Mouse (Mus musculus): ENCODE results near the gene Mrps17. TPM values are rescaled to one million over a fixed set of nuclear protein-coding genes. Genes with fewer than 3 reads are reported as not detected.

The Mrps17 gene
- total RNA-seq, 2 experiments from 2014 or later = 80.0 to 87.2 TPM

- DNase-seq (ENCODE audit: low spot score in 2 of 2) = no peak
- intact Hi-C loops (cut with DNase I) = no loop called here
Measured at GRCm38 (mm10) chr5:129730344-129730743, 15.0 kb downstream of the Mrps17 start.

- intact Hi-C loops (cut with DNase I) = no loop called here
Measured at GRCm38 (mm10) chr5:129731021-129731420, 15.7 kb downstream of the Mrps17 start.

GRCm38 (mm10) chr5:129740976-129741375 is 25.7 kb downstream of the Mrps17 start:
- DNase-seq (ENCODE audit: low spot score in 2 of 2) = peak in 1 of 2 experiments; percentile 28
- intact Hi-C loops (cut with DNase I) = loop anchor here (2.0 kb wide), 1 partner anchor 128 kb away; no protein-coding TSS in a partner anchor

More at GRCm38 (mm10) chr5:129731021-129731420, 15.7 kb downstream of the Mrps17 start:
- no peak for DNase-seq (ENCODE audit: low spot score in 2 of 2)

- intact Hi-C loops (cut with DNase I) = no loop called here
- DNase-seq (ENCODE audit: low spot score in 2 of 2) = no peak
Measured at GRCm38 (mm10) chr5:129742903-129743488, 27.7 kb downstream of the Mrps17 start.

- DNase-seq (ENCODE audit: low spot score in 2 of 2) = no peak
- intact Hi-C loops (cut with DNase I) = no loop called here
Measured at GRCm38 (mm10) chr5:129744050-129744449, 28.8 kb downstream of the Mrps17 start.

GRCm38 (mm10) chr5:129756886-129757285 is 41.6 kb downstream of the Mrps17 start:
- no peak for DNase-seq (ENCODE audit: low spot score in 2 of 2)
- intact Hi-C loops (cut with DNase I) = no loop called here

- intact Hi-C loops (cut with DNase I) = no loop called here
- DNase-seq (ENCODE audit: low spot score in 2 of 2) = no peak
Measured at GRCm38 (mm10) chr5:129759929-129760480, 44.7 kb downstream of the Mrps17 start.

GRCm38 (mm10) chr5:129761865-129762540 is 46.7 kb downstream of the Mrps17 start:
- intact Hi-C loops (cut with DNase I) = no loop called here
- peak; percentile 27 to 50 for DNase-seq (ENCODE audit: low spot score in 2 of 2)

GRCm38 (mm10) chr5:129770443-129771355 is 55.4 kb downstream of the Mrps17 start:
- no peak for DNase-seq (ENCODE audit: low spot score in 2 of 2)
- intact Hi-C loops (cut with DNase I) = no loop called here

Other genes with a start within 250 kb of the Mrps17 start
- 100 to 1,000 TPM in 1 of 2 experiments, 10 to 100 TPM in 1; 88.9 to 103 TPM for gene Sfswap, start 214.3 kb upstream of the Mrps17 start, total RNA-seq (2021)
- 100 to 1,000 TPM; 100 to 101 TPM for gene Mmp17, start 131.3 kb upstream of the Mrps17 start, total RNA-seq (2021)
- gene Zfp11, start 45.4 kb upstream of the Mrps17 start, total RNA-seq (2021) = 1 to 10 TPM; 6.5 to 7.6 TPM
- gene Sept14, start 7.0 kb upstream of the Mrps17 start, total RNA-seq (2021) = not detected
- gene Nipsnap2, start 9.6 kb downstream of the Mrps17 start, total RNA-seq (2021) = 10 to 100 TPM; 76.9 to 79.4 TPM
- 10 to 100 TPM; 21.8 to 23.5 TPM for gene Psph, start 72.0 kb downstream of the Mrps17 start, total RNA-seq (2021)
- gene Sumf2, start 131.5 kb downstream of the Mrps17 start, total RNA-seq (2021) = 10 to 100 TPM; 16.8 to 20.2 TPM
- 100 to 1,000 TPM; 441 to 443 TPM for gene Chchd2, start 172.0 kb downstream of the Mrps17 start, total RNA-seq (2021)
- 1 to 10 TPM; 4.6 to 5.8 TPM for gene Zbed5, start 180.2 kb downstream of the Mrps17 start, total RNA-seq (2021)
- gene Phkg1, start 183.1 kb downstream of the Mrps17 start, total RNA-seq (2021) = 10 to 100 TPM; 15.0 to 17.0 TPM
- gene Nupr1l, start 193.0 kb downstream of the Mrps17 start, total RNA-seq (2021) = 1 to 10 TPM; 1.3 to 3.2 TPM
- gene Vkorc1l1, start 226.5 kb downstream of the Mrps17 start, total RNA-seq (2021) = 10 to 100 TPM; 44.6 to 46.3 TPM